Mouse (Mus musculus) kidney, postnatal 36 days (tissue): ENCODE measurements around the gene Ppard.
A peak's percentile ranks its signal among the peaks of the same experiment; 100 is the strongest.

ENCODE experiments used
- DNase-seq, 2 experiments: peaks; one replicate each; pipeline ENCODE4 v3.0.0; 2021 to 2022; ENCODE audit warnings: mixed read lengths in 2 of 2

Gene Ppard

DNA sequence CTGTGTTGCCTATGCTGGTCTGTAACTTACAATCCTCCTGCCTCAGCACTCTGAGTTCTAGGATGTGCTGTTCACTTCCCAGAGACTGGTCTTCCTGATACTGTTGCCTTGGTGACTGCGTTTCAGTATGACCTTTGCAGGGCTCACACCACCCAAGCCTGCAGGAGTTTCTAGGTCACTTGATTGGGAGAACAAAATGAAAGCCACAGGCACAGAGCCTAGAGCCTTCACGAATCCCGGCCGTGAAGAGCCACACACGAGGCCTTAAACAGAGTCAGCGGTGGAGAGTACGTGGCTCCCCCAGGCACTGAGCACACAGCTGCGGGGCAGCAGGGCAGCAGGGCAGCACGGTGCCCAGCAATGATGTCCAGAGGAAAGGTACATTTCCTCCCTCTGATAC lies 25.8 kb downstream of the Ppard start:
- no peak for DNase-seq

DNA sequence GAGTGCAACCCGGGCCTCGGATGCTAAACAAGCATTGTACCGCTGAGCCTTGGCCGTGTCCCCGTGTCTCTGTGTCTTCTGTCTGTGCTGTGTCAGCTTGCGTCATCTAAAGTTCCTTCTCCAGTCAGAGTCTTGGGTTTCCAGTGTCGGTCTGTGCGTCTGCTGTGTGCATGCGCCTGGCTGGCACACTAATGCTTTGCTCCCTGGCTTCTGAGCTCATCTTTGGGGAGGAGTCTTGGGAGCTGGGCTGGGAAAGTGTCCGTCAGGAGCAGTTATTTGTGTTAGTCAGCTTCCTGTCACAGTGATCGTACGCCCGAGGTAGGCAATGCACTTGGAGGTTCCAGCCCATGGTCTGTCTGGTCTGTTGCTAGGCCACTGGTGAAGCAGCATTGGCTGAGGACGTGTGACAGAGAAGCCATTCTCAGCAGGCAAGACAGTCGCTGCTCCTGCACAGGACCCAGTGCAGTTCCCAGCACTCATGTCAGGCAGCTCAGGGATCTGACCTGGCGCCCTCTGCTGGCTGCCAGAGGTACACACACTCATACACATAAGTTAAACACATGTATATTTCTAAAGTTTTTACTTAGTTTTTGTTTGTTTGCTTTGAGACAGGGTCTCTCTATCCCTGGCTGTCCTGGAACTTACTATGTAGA lies 27.5 kb downstream of the Ppard start:
- DNase-seq, result peak in 1 of 2 experiments; percentile 52

DNA sequence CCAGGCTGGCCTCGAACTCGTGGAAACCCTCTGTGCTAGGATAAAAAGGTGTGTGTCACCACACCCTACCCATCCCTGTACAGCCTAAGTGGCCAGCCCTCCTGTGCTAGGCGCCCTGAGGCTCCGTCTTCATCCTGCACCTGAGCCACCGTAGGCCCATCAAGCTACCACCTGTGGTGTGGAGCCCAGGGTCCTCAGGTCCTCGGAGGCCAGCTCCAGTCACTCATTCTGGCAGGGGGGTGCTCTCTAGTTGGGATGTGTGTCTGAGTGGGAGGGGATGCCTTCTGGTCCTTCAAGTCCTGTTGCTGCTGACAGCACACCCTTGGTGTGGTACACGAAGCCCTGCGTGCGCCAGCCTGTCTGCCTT lies 28.0 kb downstream of the Ppard start:
- no peak for DNase-seq

GRCm38 (mm10) chr17:28261795-28262194 lies 29.3 kb downstream of the Ppard start:
- no peak for DNase-seq

- no peak for DNase-seq
Measured at GRCm38 (mm10) chr17:28263181-28263894, 30.8 kb downstream of the Ppard start.

GRCm38 (mm10) chr17:28267251-28267650 lies 34.8 kb downstream of the Ppard start:
- DNase-seq, result no peak

GRCm38 (mm10) chr17:28270165-28270564 lies 37.7 kb downstream of the Ppard start:
- no peak for DNase-seq

GRCm38 (mm10) chr17:28271537-28272266 lies 39.2 kb downstream of the Ppard start:
- DNase-seq, result no peak

GRCm38 (mm10) chr17:28272281-28272680 lies 39.8 kb downstream of the Ppard start:
- no peak for DNase-seq

DNA sequence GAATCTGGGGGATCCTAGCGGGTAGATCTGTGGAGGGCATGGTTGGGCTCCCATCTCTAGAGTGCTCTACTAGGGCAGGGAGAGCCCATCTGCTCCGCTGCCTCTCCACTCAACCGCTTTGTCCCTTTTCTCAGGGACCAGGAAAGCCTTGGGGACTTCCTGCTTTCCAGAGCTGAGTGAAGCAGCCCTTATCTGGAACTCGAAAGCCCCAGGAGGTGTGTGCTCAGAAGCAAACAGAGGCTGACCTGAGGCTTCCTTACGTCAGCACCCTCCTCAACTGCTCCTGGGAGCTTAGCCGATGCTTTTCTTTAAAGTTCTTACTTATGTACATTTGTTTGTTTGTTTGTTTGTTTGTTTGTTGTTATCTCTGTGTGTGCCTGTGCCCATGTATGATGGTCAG lies 40.3 kb downstream of the Ppard start:
- no peak for DNase-seq

- peak; percentile 43 to 79 for DNase-seq
Measured at GRCm38 (mm10) chr17:28274739-28275138, 42.2 kb downstream of the Ppard start.

DNA sequence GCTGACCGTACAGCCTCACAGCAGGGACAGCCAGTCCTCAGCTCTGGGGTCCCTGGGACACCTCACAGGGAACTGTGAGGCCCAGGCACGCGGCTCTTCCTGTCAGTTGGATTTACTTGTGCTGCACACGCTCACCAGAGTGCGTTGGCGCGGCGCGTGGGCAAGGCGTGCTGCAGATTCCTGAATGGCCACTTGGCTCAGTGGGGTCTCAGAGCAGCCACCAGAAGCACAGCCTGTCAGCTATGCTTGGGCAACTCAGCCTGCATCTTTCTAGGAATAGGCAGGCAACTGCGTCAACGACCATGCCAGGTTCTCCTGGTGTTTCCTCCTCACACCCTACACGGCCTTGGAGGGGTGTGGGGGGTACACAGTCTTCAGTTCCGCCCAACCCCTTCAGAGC lies 44.7 kb downstream of the Ppard start:
- no peak for DNase-seq

GRCm38 (mm10) chr17:28277721-28278120 lies 45.2 kb downstream of the Ppard start:
- no peak for DNase-seq

DNA sequence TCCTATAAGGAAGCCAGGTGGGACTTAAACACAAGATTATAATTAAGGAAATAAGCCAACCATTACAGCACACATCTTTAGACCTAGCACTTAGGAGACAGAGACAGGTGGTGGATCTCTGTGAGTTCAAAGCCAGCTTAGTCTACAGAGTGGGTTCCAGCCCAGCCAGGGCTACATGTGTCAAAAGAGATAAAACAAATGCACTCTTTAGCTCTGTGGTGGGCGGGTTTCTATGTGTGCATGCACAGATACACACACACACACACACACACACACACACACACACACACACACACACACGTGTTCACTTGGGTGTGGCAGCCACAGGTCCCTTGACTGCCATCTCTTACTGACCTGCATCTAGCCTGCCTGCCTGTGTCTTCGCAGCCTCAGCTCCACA lies 45.7 kb downstream of the Ppard start:
- no peak for DNase-seq

DNA sequence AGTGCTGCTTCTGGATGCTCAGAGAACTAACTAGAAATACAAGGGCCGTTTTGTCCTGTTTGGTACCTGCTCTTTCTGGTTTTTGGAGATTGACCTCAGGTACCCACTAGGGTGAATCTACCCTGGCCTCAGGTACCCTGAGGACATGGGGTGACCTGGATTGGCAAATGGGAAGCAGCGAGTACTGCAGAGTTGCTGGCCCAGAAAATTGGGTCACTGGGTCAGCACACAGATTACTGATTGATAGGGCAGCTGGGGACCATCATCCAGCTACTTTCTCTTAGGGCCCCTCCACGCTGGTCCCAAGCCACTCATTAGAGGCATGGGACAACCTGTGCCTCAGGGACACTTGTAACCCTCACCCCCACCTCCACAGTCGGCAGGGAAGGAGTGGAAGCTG lies 46.7 kb downstream of the Ppard start:
- peak; percentile 70 to 83 for DNase-seq

DNA sequence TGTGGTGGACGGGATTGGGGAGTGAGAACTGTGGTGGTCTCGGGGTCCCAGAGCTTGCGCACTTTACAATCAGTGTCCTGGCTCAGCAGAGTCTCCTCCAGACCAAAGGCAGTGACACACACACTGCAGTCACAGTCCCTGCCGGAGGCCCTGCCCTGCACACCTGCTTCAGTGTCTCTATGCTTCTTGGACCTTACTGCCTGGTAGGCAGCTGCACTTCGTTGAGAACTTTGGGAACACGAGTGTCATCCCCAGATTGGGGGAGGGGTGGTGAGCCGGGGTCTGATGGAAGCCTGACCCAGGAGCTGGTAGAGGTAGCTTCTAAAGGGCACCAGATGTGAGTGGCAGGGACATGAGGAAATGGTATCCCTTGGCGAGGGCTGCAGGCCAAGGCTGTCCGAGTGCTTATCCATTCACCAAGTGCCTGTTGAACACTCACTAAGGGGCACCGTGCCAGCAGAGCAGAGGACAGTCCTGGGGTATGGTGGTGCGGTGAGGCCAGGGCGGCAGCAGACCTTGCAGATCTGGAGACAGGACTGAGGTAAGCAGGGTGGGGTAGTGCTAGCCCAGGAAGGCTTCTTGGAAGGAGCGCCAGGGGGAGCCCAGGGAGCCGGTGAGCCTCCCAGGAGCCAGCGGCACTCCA lies 47.4 kb downstream of the Ppard start:
- DNase-seq, result peak; percentile 92 to 93

- no peak for DNase-seq
Measured at GRCm38 (mm10) chr17:28280423-28280800, 47.9 kb downstream of the Ppard start.

GRCm38 (mm10) chr17:28280831-28281377 lies 48.4 kb downstream of the Ppard start:
- no peak for DNase-seq

- no peak for DNase-seq
Measured at GRCm38 (mm10) chr17:28281866-28282441, 49.5 kb downstream of the Ppard start.

DNA sequence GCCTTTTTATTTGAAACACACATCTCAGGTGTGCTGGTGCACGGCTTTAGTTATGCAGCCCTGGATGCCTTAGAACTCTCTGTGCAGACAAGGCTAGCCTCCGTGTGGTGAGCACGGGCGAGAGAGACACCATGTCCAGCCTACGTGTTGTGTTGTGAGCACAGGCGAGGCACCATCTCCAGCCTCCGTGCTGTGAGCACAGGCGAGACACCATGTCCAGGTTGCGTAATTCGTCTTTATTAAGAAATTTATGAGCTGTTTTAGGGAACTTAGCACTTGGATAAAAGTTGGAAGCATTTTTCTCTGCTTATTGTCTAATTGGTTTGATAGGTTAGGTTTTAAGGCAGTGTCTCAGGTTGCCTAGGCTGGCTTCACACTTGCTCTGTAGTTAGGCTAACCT lies 50.7 kb downstream of the Ppard start:
- DNase-seq, result no peak

DNA sequence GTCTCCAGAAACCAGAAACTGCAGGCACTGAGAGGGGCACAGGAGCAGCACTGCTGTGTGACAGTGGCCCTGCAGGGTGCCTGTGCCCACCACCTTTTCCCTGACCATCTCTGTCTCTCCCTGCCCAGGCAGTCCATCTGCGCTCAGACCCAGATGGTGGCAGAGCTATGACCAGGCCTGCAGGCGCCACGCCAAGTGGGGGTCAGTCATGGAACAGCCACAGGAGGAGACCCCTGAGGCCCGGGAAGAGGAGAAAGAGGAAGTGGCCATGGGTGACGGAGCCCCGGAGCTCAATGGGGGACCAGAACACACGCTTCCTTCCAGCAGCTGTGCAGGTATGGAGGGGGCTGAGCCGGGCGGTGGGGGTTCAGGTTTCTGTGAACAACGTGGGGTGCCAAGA lies 53.6 kb downstream of the Ppard start:
- DNase-seq, result no peak

DNA sequence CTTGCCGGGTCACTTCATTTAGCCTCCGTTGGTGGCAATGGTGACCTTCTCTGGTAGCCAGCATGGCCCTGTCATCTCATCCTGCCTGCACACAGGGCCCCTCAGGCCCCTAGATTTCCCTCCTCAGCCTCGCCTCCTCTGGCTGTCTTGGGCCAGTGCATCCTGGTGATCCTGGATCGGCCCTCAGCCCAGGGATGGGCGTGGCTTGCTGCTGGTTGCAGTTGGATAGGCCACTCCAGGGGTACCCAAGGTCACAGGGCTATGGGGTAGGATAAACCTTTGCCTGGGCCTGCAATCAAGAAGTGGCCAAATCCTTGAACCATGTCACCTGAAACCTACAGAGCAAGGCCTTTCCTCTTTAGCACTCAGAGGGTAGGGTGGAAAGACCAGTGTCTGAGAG lies 54.5 kb downstream of the Ppard start:
- peak; percentile 56 to 71 for DNase-seq

- peak; percentile 71 to 76 for DNase-seq
Measured at GRCm38 (mm10) chr17:28287578-28287977, 55.1 kb downstream of the Ppard start.
